Mouse (Mus musculus): ENCODE measurements at regions not wholly inside any gene's neighbourhood (a gene's known extent, or its start where the extent isn't known, plus 50 kb on each side); places are given as distances from the start of the nearest gene placed in this dataset.

DNA sequence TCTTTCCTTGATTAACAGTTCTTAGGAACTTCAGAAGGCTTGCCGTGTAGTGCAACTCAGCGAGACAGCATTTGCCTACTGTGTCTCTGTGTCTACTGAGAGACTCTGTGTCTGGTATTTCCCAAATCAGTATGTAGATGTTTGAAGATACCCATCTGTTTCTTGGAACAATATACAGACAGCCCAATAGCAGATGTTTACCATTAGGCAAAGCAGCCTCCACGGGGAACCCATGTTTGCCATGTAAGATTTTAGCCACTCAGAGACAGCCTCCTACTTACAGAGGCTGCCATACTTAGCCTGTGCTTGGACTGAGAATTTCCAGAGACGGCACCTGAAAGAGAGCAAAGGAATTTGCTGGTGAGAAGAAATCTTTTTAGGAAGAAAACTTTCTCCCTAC, 100.9 kb upstream of the Hes1 start:
- no peak for DNase-seq

GRCm38 (mm10) chr16:29964563-29964962, 99.6 kb upstream of the Hes1 start:
- no peak for DNase-seq

DNA sequence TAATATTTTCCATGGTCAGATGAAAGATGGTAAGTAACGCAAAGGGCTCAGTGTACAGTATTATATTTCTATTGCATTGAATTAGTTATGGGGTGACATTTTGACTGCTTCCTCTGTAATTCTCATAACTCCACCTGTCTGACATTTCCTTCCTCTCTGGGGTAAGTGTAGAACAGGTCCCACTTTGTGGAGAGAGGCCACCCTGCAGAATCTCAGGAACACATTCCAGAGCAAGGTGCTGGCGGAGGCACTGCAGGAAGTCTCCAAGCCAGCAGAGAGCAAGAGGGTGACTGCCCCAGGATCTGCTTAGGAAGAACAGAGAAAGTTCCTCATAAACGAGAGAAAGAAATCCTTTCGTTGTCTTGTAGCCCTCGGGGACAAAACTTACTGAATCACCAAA, 95.4 kb upstream of the Hes1 start:
- no peak for DNase-seq

GRCm38 (mm10) chr16:29972741-29973141, 91.4 kb upstream of the Hes1 start:
- no peak for DNase-seq

DNA sequence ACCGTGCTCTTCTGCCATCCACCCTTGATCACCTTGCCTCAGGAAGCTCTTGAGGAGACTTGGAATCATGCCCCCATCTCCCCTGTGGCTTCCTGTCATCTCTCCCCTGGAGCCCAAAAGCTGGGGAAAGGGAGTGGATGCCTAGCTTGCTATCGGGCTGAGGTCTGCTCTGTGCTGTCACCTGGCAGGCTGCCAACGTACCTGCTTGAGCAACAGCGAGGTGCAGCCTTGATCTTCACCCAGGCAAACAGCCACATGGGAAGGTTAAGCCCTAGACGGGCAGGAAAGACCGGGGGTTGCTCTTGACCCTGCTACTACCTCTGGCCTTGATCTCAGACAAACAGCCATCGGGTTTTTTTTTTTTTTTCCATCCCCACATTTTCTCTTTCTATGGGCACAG, 90.9 kb upstream of the Hes1 start:
- DNase-seq: peak; percentile 57

DNA sequence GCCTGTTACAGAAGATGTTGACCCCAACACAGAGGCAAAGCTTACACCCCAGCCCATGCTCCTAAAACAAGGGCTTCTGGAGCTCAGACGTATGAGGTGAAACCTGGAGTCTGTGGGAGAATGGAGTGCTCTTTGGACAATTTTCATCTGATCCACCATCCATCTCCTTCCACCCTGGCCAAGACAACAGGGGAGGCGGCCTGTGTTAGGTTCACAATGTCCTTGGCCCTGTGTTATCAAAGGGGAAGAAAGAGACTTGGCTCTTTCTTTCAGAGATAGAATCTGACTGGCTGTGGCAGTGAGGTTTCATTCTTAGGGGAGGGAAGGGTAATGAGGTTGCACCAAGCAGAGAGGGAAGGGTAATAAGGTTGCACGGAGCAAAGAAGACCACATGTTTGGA, 88.4 kb upstream of the Hes1 start:
- DNase-seq: no peak

DNA sequence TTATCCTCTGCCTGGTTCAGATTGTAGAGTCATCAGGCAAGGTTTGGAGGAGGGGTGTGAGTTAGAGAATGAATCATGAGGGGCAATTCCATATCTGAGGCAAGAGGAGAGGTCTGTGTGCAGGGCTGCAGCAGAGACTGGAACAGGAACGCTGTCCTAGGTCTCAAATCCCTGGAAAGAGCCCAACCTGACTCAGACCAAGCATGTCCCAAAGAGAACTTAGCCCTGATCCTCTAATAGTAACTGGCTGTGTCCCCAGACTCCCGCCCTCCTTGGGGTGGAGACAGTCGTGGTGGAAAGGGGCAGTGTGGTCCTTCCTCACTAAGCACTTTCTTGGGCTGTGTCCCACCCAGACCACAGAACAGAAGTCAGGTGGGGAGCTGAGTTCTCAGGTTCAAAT, 87.2 kb upstream of the Hes1 start:
- DNase-seq: no peak

DNA sequence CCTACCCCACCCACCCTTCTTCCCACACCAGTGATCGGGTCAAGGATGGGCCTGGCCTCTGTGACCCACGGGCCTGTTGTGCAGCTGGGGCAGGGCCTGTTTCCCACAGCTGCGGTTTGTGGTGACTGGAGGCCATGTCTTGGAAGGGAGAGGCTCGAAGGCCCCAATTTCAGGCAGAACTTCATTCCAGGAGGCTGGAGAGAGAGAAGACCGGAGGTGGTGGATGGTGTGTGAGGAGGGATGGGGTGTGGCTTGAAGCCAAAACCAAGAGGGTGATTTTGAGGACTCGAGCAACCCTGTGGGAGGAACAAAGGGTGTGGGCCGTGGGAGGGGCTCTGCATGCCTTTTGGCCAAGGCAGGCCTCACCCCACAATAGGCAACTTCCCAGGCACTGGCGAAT, 86.5 kb upstream of the Hes1 start:
- no peak for DNase-seq

- DNase-seq: no peak
These were observed 85.1 kb upstream of the Hes1 start for GRCm38 (mm10) chr16:29979066-29979465.

- DNase-seq: no peak
These were observed 82.6 kb upstream of the Hes1 start for GRCm38 (mm10) chr16:29981543-29981942.

- no peak for DNase-seq
These were observed 81.9 kb upstream of the Hes1 start for GRCm38 (mm10) chr16:29982224-29982785.

- DNase-seq: no peak
These were observed 81.0 kb upstream of the Hes1 start for GRCm38 (mm10) chr16:29983161-29983560.

DNA sequence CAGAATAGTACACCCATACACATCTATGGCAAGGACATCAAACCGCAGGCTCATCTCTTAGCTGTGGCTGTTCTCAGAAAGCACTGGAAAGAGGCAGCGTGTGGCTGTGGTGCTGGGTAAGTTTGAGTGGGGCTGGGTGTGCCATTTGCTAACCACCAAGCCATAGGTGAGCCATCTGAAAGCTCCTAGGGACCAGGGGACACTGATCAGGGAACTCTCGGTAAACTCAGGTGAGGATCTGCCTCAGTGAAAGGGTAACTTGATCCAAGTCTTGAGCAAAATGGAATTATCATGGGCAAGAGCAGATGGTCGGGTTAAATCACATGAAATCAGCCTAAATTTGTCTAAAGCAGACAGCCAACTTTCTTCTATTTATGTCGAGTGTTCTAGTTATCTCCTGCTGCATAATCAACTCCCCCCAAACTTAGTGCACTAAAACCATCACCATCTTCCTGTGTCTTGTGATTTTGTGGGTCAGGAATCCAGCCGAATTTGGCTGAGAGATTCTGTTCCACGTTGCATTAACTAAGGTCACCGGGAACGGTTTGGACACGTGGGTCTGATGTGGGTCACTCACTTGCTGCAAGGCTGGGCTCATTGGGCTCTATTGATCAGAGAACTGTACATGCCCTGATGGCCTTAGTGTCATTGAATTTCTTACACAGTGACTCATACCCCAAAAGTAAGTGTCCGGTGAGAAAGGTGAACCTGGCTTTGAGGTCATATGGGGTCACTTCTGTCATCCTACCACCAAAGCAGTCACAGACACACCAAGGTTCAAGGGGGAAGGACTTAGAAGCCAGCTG, 78.9 kb upstream of the Hes1 start:
- DNase-seq: no peak

- no peak for DNase-seq
These were observed 76.6 kb upstream of the Hes1 start for GRCm38 (mm10) chr16:29987595-29987994.

DNA sequence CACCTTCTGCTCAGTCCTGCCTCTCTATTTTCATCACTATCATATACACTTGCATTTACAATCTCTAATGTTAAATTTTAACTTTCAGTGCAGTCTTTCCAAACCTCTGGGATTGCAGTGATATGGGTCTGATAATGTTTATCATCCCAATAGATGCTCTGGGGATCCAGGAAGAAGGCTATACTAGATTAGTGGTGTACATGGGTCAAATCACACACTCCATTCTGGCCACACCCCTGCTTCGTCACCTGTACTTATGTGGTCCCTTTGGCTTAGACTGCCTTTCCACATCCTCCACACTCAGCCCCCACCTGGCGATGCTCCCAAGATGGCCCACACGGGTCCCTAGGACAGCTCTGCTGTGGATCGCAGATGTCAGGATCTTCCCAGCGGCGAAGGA, 76.2 kb upstream of the Hes1 start:
- no peak for DNase-seq

DNA sequence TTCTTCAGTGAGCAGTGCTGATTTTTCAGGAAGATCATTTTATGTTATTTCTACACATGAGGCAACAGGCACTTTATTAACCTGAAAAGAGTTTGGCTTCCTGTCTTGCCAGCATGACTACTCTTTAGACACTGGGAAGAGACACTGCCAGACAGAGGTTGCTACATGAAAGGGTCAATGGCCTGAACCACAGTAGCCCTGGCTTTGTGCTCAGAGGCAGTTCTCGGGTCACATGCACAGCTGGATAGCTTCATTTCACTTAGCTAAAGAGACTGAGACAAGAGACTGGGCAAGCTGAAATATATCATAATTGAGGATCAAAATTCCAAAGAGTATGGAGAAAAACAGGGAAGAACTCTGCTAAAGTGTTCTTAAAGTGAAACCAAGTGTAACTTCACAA, 74.9 kb upstream of the Hes1 start:
- DNase-seq: no peak

GRCm38 (mm10) chr16:29990393-29990792, 73.8 kb upstream of the Hes1 start:
- DNase-seq: no peak

GRCm38 (mm10) chr16:29990795-29991587, 73.2 kb upstream of the Hes1 start:
- DNase-seq: no peak

DNA sequence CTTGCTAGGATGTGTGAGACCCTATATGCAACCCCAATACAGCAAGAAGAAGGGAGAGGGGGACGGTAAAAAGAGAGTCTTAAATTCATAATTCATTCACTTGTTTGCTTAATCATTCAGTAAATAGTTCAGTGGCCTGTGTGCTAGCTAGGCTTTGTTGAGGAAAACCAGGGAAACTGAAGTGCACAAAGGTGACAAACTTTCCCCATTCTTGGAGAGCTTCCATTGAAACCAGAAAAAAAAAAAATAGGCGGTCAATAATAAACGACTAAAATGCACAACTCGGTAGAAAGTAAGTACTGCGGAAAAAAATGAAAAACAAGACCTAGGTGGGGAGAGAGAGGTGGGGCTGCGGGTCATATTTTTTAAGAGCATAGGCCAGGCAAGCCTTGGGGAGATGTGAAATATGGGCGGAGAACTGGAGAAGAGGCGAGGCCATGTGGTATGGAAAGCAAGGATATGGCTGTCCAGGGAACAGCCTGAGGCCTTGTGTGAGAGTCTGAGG, 72.3 kb upstream of the Hes1 start:
- no peak for DNase-seq

GRCm38 (mm10) chr16:29993111-29993510, 71.1 kb upstream of the Hes1 start:
- no peak for DNase-seq

DNA sequence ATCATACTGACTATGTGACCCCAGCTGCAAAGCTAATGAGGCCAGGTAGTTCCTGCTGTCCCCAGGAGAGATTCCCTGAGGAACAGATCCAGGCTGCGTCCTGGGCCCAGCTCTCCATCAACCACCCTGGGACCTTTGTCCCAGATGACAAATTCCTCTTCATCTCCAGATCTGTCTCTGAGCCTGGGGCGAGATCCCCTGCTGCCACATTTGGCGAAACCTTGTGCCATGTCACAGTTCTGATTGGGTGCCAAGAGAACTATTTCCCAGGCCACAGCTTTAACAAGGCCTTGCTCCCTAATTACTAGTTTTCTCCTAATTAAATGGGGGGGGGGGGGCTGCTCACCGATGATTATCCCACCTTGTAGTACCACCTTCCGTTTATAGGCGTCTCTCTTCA, 70.6 kb upstream of the Hes1 start:
- DNase-seq: no peak

DNA sequence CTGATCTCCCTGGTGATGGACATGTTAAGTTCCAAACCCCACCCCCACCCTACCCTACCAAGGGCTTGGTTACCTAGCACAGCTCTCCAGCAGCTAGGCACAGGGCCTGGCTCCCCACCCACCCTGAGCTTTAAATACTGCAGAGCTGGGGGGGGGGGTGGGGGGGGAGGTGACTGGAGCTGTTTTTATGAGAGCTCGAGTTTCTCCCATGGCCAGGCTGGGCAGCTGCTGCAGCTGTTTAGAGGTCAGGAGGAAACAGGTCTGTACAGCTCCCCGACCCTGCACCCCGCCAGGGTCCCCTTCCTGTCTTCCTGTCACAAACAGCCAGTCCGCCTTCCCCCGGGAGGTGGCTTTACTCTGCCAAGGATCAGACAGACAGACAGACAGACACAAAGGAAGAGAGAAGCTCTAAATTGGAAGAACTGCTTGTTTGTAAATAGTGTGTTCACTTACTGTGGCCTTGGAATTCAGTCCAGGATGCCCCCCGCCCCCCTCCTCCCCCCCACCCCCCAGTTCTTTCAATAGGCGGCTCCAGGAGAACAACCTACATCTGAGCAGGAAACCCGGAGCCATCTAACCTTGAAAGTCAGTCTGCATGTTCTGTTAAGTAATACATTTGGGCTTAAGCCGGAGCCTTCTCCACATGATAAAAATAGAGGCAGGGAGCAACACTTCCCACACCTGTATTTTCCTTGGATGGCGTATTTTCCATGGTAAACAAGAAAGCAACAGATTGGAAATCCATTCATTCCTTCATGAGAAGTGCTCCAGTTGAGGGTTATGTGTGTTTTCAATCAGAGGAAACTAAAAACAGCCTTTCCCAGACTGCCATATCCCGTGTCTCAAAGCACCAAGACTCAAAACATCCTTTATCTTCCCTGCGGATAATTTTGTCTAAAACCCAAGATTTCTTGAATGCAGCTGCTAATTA, 67.8 kb upstream of the Hes1 start:
- peak; percentile 47 for DNase-seq

Measured in adrenal gland, postnatal 10 days (tissue).